Mouse (Mus musculus) spleen, adult 2 months (tissue): ENCODE results near the gene Tm4sf1.

ENCODE experiments used
- CTCF ChIP-seq: fragments of 200-500 bp; IDR thresholded peaks from 2 replicates; pipeline ENCODE4 v1.5.1; 2011; ENCODE audit warnings: mild to moderate bottlenecking, inconsistent platforms; ENCODE audit not compliant: insufficient read depth, insufficient read length, insufficient replicate concordance; ENCODE audit errors: extremely low read depth
- POLR2A ChIP-seq: fragments of 200-500 bp; IDR thresholded peaks from 2 replicates; pipeline ENCODE4 v1.6.1; 2011; ENCODE audit warnings: low read depth, low read length, inconsistent platforms

GRCm38 (mm10) chr3:57301921-57302539, at the start of gene Tm4sf1:
- TF ChIP-seq CTCF: no peak
- no peak for TF ChIP-seq POLR2A
